Mouse (Mus musculus): ENCODE data around the gene Abhd14b. TPM values are rescaled to one million over a fixed set of nuclear protein-coding genes. Genes with fewer than 3 reads are reported as not detected.

Gene Abhd14b
- polyA plus RNA-seq, 1 experiment = 470 TPM

DNA sequence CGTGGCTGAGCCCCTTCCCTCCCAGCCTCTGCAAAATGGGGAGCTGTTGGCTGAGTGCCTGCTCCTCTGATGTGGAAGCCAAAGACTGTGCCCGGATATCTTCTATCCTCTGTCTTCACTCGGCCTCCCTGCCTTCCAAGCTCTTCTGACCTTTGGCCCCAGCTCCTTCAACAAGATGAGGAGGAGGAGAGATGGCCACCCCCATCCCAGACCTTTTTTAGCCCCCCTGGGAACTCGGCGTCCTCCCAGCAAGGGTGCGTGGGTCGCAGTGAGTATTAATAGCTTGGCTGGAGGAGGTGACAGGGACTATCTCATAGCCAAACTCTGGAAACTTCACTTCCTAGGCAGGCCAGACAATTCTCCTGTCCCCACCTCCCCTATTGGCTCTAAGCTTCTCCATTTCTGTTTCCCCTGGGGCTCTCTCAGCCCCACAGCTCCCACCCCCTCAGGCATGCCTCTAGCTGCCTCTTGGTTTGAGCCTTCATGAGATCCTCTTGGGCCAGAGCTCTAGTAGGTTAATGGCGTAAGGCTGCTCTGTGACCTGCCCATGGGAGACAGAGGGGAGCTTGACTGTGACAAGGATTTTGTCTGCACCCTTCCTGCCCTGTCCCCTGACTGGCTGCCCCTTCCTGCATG is 40.7 kb upstream of the Abhd14b start:
- 40% methylated on average over 8 of the region's 8 CpGs for WGBS
- no peaks in the 10 kb centered on the region for H3K36me3 ChIP-seq (ENCODE audit: control insufficient read depth, insufficient read depth, low read length)
- TF ChIP-seq CTCF (conservative IDR thresholded peaks at IDR 0.05; ENCODE audit: insufficient read depth, insufficient read length, low read depth, low read length) (no peak), POLR2A (IDR thresholded peaks at IDR 0.05; ENCODE audit: low read depth, low read length) (no peak)
- H3K27me3 ChIP-seq (replicated peaks; ENCODE audit: control insufficient read depth, insufficient read depth, low read length) = no peaks in the 10 kb centered on the region
- DNase-seq = peak; percentile 59
- H3K4me1 ChIP-seq (ENCODE audit: control insufficient read depth, insufficient read depth, low read length) = peaks cover 14% of the 10 kb centered on the region
- peak overlapping the region; percentile 7; the same call in 1 of the 2 replicates for H3K27ac ChIP-seq (ENCODE audit: insufficient read depth, low read depth, low read length)
- no peak overlapping the region for H3K4me3 ChIP-seq (ENCODE audit: insufficient read depth, low read depth, low read length)

- no peaks in the 10 kb centered on the region for H3K27me3 ChIP-seq (replicated peaks; ENCODE audit: control insufficient read depth, insufficient read depth, low read length)
- H3K27ac ChIP-seq (ENCODE audit: insufficient read depth, low read depth, low read length) = no peak overlapping the region
- peaks cover 14% of the 10 kb centered on the region for H3K4me1 ChIP-seq (ENCODE audit: control insufficient read depth, insufficient read depth, low read length)
- H3K4me3 ChIP-seq (ENCODE audit: insufficient read depth, low read depth, low read length) = no peak overlapping the region
- over 99% methylated on average over 4 of the region's 4 CpGs for WGBS
- no peaks in the 10 kb centered on the region for H3K36me3 ChIP-seq (ENCODE audit: control insufficient read depth, insufficient read depth, low read length)
- TF ChIP-seq CTCF (conservative IDR thresholded peaks at IDR 0.05; ENCODE audit: insufficient read depth, insufficient read length, low read depth, low read length) (0 out of 2 replicates have a peak, but pooled peaks have one; percentile 16), POLR2A (IDR thresholded peaks at IDR 0.05; ENCODE audit: low read depth, low read length) (no peak)
- DNase-seq = no peak
Observed at GRCm38 (mm10) chr9:106409096-106409495, 38.2 kb upstream of the Abhd14b start.

GRCm38 (mm10) chr9:106410086-106410650 is 37.1 kb upstream of the Abhd14b start:
- WGBS = 93% methylated on average over 2 of the region's 2 CpGs
- Histone ChIP-seq H3K4me3 (ENCODE audit: insufficient read depth, low read depth, low read length) (no peak overlapping the region), H3K27me3 (replicated peaks; ENCODE audit: control insufficient read depth, insufficient read depth, low read length) (no peaks in the 10 kb centered on the region), H3K36me3 (ENCODE audit: control insufficient read depth, insufficient read depth, low read length) (no peaks in the 10 kb centered on the region), H3K4me1 (ENCODE audit: control insufficient read depth, insufficient read depth, low read length) (peaks cover 14% of the 10 kb centered on the region), H3K27ac (ENCODE audit: insufficient read depth, low read depth, low read length) (no peak overlapping the region)
- no peak for DNase-seq
- TF ChIP-seq CTCF (conservative IDR thresholded peaks at IDR 0.05; ENCODE audit: insufficient read depth, insufficient read length, low read depth, low read length) = no peak

- TF ChIP-seq POLR2A (IDR thresholded peaks at IDR 0.05; ENCODE audit: low read depth, low read length) (no peak), CTCF (conservative IDR thresholded peaks at IDR 0.05; ENCODE audit: insufficient read depth, insufficient read length, low read depth, low read length) (no peak)
- WGBS = 67% methylated on average over 9 of the region's 9 CpGs
- Histone ChIP-seq H3K27ac (ENCODE audit: insufficient read depth, low read depth, low read length) (no peak overlapping the region), H3K4me3 (ENCODE audit: insufficient read depth, low read depth, low read length) (no peak overlapping the region), H3K36me3 (ENCODE audit: control insufficient read depth, insufficient read depth, low read length) (no peaks in the 10 kb centered on the region), H3K27me3 (replicated peaks; ENCODE audit: control insufficient read depth, insufficient read depth, low read length) (no peaks in the 10 kb centered on the region), H3K4me1 (ENCODE audit: control insufficient read depth, insufficient read depth, low read length) (peaks cover 6% of the 10 kb centered on the region)
- no peak for DNase-seq
Observed at GRCm38 (mm10) chr9:106411091-106411594, 36.1 kb upstream of the Abhd14b start.

- WGBS = 72% methylated on average over 6 of the region's 6 CpGs
- DNase-seq = no peak
Observed at GRCm38 (mm10) chr9:106411729-106412128, 35.5 kb upstream of the Abhd14b start.

DNA sequence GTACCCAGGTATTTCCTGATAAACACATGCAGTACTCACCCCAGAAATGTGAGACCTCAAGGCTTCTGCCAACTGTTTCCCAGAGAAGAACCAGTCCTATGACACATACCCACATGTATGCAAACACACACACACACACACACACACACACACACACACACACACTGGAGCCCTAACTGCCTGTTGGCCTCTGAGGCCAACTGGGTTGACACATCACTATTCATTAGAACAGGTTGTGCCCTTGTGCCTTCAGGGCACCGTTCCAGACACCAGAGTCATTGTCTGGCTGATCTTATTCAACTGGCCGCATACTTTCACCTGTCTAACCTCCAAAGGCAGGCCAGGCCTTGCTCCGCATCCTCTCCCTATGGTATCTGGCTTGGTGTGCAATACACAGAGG is 35.0 kb upstream of the Abhd14b start:
- H3K4me1 ChIP-seq (ENCODE audit: control insufficient read depth, insufficient read depth, low read length) = no peaks in the 10 kb centered on the region
- no peak overlapping the region for H3K27ac ChIP-seq (ENCODE audit: insufficient read depth, low read depth, low read length)
- WGBS = 64% methylated on average over 3 of the region's 3 CpGs
- no peak overlapping the region for H3K4me3 ChIP-seq (ENCODE audit: insufficient read depth, low read depth, low read length)
- H3K27me3 ChIP-seq (replicated peaks; ENCODE audit: control insufficient read depth, insufficient read depth, low read length) = no peaks in the 10 kb centered on the region
- TF ChIP-seq CTCF (conservative IDR thresholded peaks at IDR 0.05; ENCODE audit: insufficient read depth, insufficient read length, low read depth, low read length) (no peak), POLR2A (IDR thresholded peaks at IDR 0.05; ENCODE audit: low read depth, low read length) (no peak)
- H3K36me3 ChIP-seq (ENCODE audit: control insufficient read depth, insufficient read depth, low read length) = no peaks in the 10 kb centered on the region
- DNase-seq = no peak

More at GRCm38 (mm10) chr9:106411729-106412128, 35.5 kb upstream of the Abhd14b start:
- H3K27ac ChIP-seq (ENCODE audit: insufficient read depth, low read depth, low read length) = no peak overlapping the region
- no peaks in the 10 kb centered on the region for H3K36me3 ChIP-seq (ENCODE audit: control insufficient read depth, insufficient read depth, low read length)
- H3K27me3 ChIP-seq (replicated peaks; ENCODE audit: control insufficient read depth, insufficient read depth, low read length) = no peaks in the 10 kb centered on the region
- TF ChIP-seq POLR2A (IDR thresholded peaks at IDR 0.05; ENCODE audit: low read depth, low read length) (no peak), CTCF (conservative IDR thresholded peaks at IDR 0.05; ENCODE audit: insufficient read depth, insufficient read length, low read depth, low read length) (no peak)
- H3K4me1 ChIP-seq (ENCODE audit: control insufficient read depth, insufficient read depth, low read length) = 0 out of 2 replicates have a peak, but pooled peaks cover 1% of the 10 kb centered on the region
- H3K4me3 ChIP-seq (ENCODE audit: insufficient read depth, low read depth, low read length) = no peak overlapping the region

- no peak overlapping the region for H3K27ac ChIP-seq (ENCODE audit: insufficient read depth, low read depth, low read length)
- no peaks in the 10 kb centered on the region; the same call in 1 of the 2 replicates for H3K4me1 ChIP-seq (ENCODE audit: control insufficient read depth, insufficient read depth, low read length)
- no peak for DNase-seq
- H3K27me3 ChIP-seq (replicated peaks; ENCODE audit: control insufficient read depth, insufficient read depth, low read length) = no peaks in the 10 kb centered on the region
- H3K36me3 ChIP-seq (ENCODE audit: control insufficient read depth, insufficient read depth, low read length) = no peaks in the 10 kb centered on the region
- WGBS = 69% methylated on average over 5 of the region's 5 CpGs
- no peak overlapping the region for H3K4me3 ChIP-seq (ENCODE audit: insufficient read depth, low read depth, low read length)
- no peak for TF ChIP-seq POLR2A (IDR thresholded peaks at IDR 0.05; ENCODE audit: low read depth, low read length)
- TF ChIP-seq CTCF (conservative IDR thresholded peaks at IDR 0.05; ENCODE audit: insufficient read depth, insufficient read length, low read depth, low read length) = no peak
Observed at GRCm38 (mm10) chr9:106413606-106414005, 33.7 kb upstream of the Abhd14b start.
